Comparison of ENCODE assay signal across 29 mouse cellular contexts in genomic region chr5:108431196-108431595, GRCm38 (mm10). TPM values are rescaled to one million over a fixed set of nuclear protein-coding genes. Genes with fewer than 3 reads are reported as not detected.
"Had no signal": no experiment of that assay in that cellular context is flagged by ENCODE, and none has a peak within 500 bp of the region (broad histone marks: within the 10 kb centered on the region; RNA-seq: fewer than 3 reads in every experiment).

No protein-coding gene starts in this region.

- H3K27me3 ChIP-seq: hindbrain, embryonic 15.5 days; kidney, embryonic 15.5 days had no signal

- H3K9ac ChIP-seq: heart, embryonic 12.5 days; hindbrain, embryonic 13.5 days; hindbrain, embryonic 15.5 days; kidney, embryonic 15.5 days; limb, embryonic 13.5 days; limb, embryonic 15.5 days had no signal

- DNase-seq: gastrocnemius, postnatal 14 days; gastrocnemius, postnatal 36 days; heart, adult 18-20 months; heart, postnatal 10 days; kidney, adult 11 months; kidney, adult 2 months; kidney, adult 9 months; kidney, postnatal 14 days; kidney, postnatal 36 days; layer of hippocampus, adult 9-11 months; layer of hippocampus, postnatal 36 days; left cerebral cortex, postnatal 4 days had no signal

- H3K4me3 ChIP-seq: heart, embryonic 10.5 days; heart, embryonic 12.5 days; hindbrain, embryonic 13.5 days; hindbrain, embryonic 15.5 days; kidney, embryonic 15.5 days; limb, embryonic 13.5 days; limb, embryonic 15.5 days had no signal

- H3K27ac ChIP-seq: heart, embryonic 10.5 days; hindbrain, embryonic 13.5 days; hindbrain, embryonic 15.5 days; hindbrain, postnatal 0 days; kidney, embryonic 15.5 days; kidney, postnatal 0 days; limb, embryonic 13.5 days; limb, embryonic 15.5 days had no signal

RNA-seq across cellular contexts. Expression of gene Mfsd7a, which starts 17.5 kb away (rescaled TPM):
- polyA plus RNA-seq: hindbrain, embryonic 11.5 days had no signal

RNA-seq across cellular contexts. Expression of gene Pde6b, which starts 43.0 kb away (rescaled TPM):
- total RNA-seq: gastrocnemius, adult 18-20 months; gastrocnemius, adult 8-10 months; gastrocnemius, postnatal 14 days; gastrocnemius, postnatal 36 days; heart, adult 18-20 months; heart, adult 8-10 months; heart, postnatal 10 days; heart, postnatal 25 days; hindbrain, postnatal 0 days; left cerebral cortex, postnatal 10 days; left cerebral cortex, postnatal 4 days had no signal
- polyA plus RNA-seq: heart, embryonic 14.5 days; kidney, adult 2 months; large intestine, adult 2 months had no signal
